Mouse (Mus musculus) right cerebral cortex, postnatal 36 days (tissue): ENCODE measurements at regions not wholly inside any gene's neighbourhood (a gene's known extent, or its start where the extent isn't known, plus 50 kb on each side); places are given as distances from the start of the nearest gene placed in this dataset.

Source experiments
- DNase-seq, 2 experiments: peaks; one replicate each; pipeline ENCODE4 v3.0.0; 2022; ENCODE audit warnings: low spot score in 2 of 2, mixed read lengths in 1 of 2

DNA sequence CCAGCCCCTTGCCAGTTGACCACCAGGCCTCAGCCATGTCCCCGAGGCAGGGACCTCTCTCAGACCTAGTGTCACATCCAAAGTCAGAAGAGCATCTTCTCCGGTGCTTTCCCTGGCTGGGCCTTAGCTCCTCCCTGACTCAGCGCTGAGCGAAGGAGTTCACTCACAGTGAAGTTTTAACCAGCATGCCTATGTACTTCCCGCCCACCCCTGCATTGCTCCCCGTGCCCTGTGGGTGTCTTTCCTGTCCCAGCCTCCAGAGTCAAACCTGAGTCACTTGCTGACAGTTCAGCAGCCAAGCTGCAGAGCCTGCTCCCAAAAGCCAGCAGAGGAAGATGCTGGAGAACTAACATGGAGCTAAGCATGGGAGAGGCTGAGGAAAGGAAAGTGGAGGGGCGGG lies 55.6 kb upstream of the Unc5a start:
- DNase-seq, result no peak

DNA sequence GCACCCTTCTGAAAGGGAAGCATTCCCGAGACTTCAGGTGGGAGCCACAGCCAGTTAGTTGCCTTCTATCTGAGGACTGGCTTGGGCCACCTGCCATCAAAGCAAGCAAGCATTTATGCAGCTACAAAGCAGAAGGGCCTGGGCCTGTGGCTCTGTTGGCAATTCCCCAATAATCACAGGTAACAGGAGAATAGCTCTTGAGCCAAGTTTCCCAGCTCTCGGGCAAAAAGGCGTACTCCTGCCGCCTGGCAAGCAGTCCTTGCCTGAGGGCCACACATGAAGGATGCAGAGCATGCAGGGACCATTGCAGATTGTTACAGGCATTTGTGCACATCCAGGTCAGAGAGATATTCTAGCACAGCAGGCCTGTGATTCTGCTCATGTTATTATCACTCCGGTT lies 53.2 kb upstream of the Unc5a start:
- DNase-seq, result no peak
